Mouse (Mus musculus): ENCODE data around the gene Zfp143. TPM values are rescaled to one million over a fixed set of nuclear protein-coding genes. Genes with fewer than 3 reads are reported as not detected.
"Not testable (repeated sequence)": the region's sequence is repeated elsewhere in the genome, so short reads cannot be mapped to it uniquely, and the experiment has no call there.

Gene Zfp143
- total RNA-seq, 2 experiments from 2014 or later: 6.8 to 7.6 TPM

DNA sequence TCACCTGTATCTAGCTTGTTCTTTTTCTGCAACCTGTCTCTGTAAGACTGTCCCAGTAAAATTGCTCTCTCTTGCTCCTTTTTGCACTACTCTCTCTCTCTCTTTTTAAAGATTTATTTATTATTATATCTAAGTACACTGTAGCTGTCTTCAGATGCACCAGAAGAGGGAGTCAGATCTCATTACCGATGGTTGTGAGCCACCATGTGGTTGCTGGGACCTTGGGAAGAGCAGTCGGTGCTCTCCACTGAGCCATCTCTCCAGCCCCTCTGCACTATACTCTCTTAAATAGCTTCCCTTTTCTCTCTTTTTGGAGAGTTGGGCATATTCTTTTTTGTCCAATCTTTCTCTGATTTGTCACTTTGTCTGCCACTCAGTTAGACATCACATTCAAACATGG, 71.3 kb downstream of the Zfp143 start:
- not testable (repeated sequence) for DNase-seq

DNA sequence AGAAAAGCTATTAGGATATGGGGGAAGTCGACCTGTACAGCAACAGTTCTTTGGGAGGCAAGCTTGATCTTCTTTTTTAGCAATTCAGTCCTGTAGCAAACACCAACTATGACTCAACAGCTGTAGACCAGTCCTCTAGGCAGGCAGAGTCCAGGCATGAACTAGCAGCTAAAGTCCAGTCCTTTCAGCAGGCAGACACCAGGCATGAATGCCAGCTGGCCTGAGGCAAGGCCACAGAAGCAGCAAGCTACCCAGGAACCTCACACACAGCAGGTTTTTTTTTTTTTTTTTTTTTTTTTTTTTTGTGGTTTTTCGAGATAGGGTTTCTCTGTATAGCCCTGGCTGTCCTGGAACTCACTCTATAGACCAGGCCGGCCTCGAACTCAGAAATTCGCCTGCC, 73.0 kb downstream of the Zfp143 start:
- DNase-seq: no peak

DNA sequence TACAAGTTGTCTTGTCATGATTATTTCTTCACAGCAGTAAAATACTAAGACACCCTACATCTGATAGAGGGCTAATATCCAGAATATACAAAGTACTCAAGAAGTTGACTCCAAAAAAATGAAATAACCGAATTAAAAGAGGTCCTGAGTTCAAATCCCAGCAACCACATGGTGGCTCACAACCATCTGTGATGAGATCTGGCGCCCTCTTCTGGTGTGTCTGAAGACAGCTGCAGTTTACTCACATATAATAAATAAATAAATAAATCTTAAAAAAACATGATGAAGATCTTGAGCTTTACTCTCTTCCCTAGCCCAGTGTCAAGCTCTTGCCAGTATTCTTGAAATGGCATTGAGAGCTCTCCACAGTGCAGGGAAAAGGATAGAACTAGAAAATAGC, 77.5 kb downstream of the Zfp143 start:
- DNase-seq: no peak

DNA sequence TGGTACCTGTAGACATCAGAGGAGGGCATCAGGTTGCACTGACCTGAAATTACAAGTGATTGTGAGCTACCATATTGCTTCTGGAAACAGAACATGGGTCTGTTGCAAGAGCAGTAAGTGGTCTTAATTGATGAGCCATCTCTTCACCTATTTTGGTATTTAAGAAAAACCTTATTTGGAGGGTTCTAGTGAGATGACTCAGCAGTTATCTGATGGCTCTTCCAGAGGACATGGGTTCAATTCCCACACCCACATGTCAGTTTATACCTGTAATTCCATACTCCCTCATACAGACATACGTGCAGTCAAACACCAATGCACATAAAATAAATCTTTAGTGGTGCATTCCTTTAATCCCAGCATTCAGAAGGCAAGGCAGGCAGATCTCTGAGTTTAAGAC, 82.8 kb downstream of the Zfp143 start:
- DNase-seq: no peak

Other genes with a start within 250 kb of the Zfp143 start
- 10 to 100 TPM; 24.1 to 32.0 TPM for gene Scube2, start 195.5 kb upstream of the Zfp143 start, total RNA-seq (2021)
- gene Dennd5a, start 100.7 kb upstream of the Zfp143 start, total RNA-seq (2021): 100 to 1,000 TPM; 122 to 123 TPM
- 10 to 100 TPM; 43.4 to 54.7 TPM for gene Tmem41b, start 74.3 kb upstream of the Zfp143 start, total RNA-seq (2021)
- gene Ipo7, start 42.9 kb upstream of the Zfp143 start, total RNA-seq (2021): 10 to 100 TPM; 96.4 to 99.0 TPM
- 10 to 100 TPM in 1 of 2 experiments, 1 to 10 TPM in 1; 9.2 to 11.3 TPM for gene Wee1, start 60.8 kb downstream of the Zfp143 start, total RNA-seq (2021)
- 10 to 100 TPM; 10.8 to 14.7 TPM for gene Swap70, start 160.5 kb downstream of the Zfp143 start, total RNA-seq (2021)

Data from heart, adult 18-20 months (tissue).